Mouse (Mus musculus): Measurements from ENCODE around the gene Gpcpd1.

Gene Gpcpd1

DNA sequence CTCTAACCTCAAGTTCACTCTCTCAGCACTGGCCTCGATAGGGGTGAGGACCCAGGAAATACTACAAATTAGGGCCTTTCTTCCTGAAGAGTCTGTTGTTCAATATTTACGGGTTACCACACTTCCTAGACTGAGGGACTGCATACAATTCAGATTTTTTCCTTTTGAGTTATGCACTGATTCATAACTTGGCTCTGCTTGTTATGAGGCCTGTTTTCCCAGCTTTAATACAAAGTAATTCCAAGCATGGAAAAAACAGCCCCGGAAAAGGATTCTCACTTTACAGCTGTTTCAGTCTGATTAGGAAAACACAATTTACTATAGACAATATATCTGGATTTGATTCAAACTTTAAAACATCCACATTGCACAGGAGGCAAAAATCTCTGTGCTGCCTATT lies 1.5 kb downstream of the Gpcpd1 start:
- in situ Hi-C loops (cut with MboI, MseI) = no loop called here

DNA sequence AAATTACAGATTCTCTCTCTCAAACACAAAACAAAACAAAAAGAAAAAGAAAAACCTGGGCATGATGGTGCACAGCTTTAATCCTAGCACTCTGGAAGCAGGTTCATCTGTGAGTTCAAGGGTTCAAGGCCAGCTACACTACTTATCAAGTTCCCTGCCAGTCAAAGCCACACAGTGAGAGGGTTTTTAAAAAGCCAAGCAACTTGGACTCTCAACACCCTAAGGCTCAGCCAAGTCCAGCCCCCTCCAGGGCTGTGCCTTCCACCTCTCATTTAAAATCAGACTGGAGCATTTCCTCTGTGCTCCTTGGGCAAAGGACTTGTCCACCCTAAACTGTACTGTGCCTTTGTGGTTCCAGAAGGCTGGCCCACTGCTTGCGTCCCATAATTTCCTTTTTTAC lies 3.3 kb downstream of the Gpcpd1 start:
- in situ Hi-C loops (cut with MboI, MseI) = no loop called here

DNA sequence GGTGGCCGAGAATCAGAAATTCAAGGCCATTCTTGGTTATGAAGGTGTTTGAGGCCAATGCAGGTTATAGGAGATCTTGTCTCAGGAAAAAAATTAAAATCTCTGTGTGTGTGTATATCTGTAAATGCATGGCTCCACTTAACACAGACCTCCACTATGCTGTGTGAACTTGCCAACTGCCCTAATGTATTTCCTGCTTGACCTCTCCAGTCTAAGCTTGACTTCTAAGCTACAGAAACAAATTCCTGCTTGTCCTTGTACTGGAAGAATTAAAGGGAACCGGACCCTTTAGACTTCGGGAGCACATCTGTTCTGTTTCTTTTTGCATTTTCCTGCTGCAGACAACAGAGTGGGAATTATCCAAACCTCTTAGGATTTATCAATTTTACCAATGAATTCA lies 4.4 kb downstream of the Gpcpd1 start:
- in situ Hi-C loops (cut with MboI, MseI) = no loop called here

DNA sequence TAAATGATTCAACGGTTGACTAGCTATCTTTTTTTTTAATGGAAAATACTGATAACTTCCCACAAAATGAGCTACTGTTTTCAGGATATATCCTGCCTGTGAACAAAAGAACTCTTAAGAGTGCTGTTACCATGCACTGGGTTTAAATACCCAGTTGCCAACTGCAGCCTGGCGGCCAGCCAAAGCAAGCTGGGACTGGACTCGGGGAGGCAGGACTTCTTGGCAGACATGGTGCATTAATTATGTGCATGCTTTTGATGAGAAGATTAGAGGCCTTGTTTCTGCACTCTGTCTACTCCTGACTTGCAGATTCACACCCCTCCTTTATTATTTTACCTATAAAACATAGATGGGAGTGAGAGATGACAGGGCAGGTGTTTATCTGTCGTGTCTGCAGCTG lies 5.3 kb downstream of the Gpcpd1 start:
- in situ Hi-C loops (cut with MboI, MseI) = no loop called here

DNA sequence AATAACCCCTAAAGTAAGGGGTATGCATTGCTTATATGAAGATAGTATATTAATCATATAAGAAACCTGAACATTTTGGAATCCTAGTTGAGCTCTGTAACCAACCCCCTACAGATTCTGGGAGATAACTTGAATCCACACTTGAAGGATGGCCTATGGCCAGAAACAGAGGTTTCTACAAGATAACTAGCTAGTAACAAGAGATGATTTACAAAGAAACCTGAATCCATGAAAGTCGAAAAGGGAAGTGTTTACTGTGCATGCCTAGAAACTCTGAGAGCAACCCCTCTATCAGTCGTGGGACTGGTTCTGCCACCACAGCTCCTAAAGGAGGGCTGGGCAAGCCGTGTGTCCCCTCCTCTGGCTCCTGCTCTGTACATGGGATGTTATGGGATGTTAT lies 7.8 kb downstream of the Gpcpd1 start:
- in situ Hi-C loops (cut with MboI, MseI) = loop anchor here (5.0 to 10.0 kb wide), 4 partner anchors 65 to 675 kb away; partner anchors contain the start of genes Prn and Prnp

DNA sequence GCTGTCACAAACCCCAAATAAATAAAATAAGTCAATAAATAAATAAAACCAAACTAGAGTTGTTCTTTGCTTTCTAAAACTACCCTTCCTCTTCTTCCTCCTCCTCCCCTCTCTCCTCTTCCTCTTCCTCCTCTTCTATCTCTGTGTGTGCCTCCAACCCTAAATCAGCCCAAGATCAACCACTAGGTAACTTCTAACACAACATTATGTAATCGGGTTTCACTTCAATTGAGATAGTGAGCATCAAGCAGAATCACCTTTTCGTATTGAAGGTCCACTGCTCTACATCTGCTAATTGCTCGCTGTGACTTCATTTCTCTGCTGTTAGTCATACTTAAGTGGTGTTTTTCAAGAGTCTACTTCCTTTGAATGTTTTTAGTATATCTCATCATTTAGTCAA lies 8.8 kb downstream of the Gpcpd1 start:
- in situ Hi-C loops (cut with MboI, MseI) = loop anchor here (5.0 to 10.0 kb wide), 4 partner anchors 64 to 674 kb away; partner anchors contain the start of genes Prn and Prnp

DNA sequence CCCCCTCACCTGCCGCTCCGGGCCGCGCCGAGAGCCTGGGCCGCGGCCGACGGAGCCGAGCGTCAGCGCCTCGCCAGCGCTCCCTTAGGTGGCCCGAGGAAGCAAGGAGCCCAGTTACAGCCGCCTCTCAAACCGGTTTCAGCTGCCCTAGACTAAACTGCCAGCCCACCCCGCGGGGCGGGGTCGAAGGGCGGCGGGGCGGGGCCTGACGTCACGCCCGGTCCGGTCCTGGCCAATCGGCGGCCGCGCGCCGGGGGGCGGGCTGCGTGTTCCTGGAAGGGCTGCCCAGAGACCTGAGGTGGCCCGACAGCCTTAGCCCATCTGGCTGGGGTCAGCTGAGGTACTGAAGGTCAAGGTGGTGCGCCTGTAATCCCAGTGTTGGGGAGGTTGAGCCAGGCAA lies 9.5 kb downstream of the Gpcpd1 start:
- in situ Hi-C loops (cut with MboI, MseI) = loop anchor here (5.0 to 10.0 kb wide), 4 partner anchors 63 to 673 kb away; partner anchors contain the start of genes Prn and Prnp

DNA sequence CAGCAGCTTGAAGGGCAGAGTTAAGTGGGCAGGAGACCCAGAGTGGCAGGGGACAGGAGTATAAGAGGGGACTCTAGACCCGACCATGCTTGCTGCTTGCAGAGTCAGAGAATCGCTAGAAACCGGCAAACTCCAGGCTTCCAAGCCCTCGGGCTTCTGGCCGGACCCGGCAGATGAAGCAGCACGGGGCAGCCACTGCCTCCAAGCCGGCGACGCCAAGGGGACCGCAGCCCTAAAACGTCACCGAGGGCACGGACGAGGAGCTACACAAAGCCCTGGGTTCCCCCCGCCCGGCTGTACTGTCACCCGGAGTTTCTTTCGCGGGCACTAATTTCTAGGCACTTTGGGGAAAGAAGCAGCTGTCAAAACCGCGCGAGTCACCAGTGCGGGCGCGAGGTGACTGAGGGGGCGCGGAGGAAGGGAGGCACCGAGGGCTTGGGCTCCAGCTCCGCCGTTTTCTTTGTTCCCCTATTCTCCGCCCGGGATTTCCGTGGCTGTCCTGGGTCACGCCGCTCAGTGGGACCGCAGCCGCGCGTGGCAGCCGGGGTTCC lies 10.0 kb downstream of the Gpcpd1 start:
- in situ Hi-C loops (cut with MboI, MseI) = loop anchor here (5.0 to 10.0 kb wide), 4 partner anchors 63 to 673 kb away; partner anchors contain the start of genes Prn and Prnp

DNA sequence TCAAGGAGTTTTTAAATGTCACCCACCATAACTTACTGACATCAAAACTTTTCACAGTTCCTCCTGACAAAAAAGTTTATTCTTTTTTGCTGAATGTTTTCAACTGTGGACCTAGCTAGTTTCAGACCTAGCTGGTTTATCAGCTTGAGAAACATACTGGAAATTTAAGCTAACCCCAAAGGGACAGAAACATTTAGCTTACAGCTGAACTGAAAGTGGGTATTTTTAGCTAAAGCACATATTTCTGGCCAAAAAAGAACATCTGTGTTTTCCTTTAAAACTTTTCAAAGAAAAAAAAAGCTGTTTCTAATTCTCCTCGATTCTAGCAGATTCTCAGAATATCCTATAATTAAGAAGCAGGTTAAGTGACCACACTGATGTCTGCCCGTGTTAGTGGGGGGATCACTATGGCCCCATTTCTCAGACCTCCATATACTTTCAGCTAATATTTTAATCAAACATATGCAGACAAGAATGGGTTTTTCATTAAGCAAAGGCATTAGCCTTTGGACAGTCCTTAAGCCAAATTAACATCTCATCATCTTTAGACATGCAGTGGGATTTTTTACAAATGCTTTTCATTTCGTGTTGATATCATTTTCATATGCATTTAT lies 10.9 kb downstream of the Gpcpd1 start:
- in situ Hi-C loops (cut with MboI, MseI) = loop anchor here (5.0 to 10.0 kb wide), 4 partner anchors 62 to 672 kb away; partner anchors contain the start of genes Prn and Prnp

DNA sequence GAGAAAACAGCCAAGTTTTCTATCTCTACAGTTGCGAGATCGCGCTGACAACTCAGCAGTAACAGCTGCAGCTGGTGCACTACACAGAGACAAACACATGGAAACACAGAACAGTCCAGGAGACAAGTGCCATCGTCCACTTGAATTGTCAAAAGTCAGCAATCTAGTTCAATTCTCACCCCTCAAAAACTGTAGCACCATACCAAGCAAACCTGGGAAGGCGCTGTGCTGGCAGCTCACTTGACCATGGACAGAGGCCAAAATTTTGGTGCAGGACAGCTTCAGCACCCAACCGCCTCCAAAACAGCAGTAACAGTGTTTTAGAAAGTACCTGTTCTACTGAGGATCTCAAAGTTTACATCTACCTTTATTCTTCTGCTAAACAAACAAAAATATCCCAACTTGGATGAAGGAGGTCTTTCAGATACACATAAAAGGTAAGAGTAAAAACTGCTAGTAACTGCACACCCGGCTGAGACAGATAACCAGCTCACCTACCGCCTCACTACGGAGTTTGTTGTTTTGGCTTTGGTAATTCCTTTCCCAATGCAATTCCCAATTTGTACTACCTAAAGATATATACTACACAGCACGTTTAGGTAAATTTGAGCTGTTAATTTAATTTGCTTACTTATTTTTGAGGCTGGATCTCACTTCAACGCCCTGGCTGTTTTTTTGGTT lies 11.6 kb downstream of the Gpcpd1 start:
- in situ Hi-C loops (cut with MboI, MseI) = loop anchor here (5.0 to 10.0 kb wide), 4 partner anchors 61 to 671 kb away; partner anchors contain the start of genes Prn and Prnp

DNA sequence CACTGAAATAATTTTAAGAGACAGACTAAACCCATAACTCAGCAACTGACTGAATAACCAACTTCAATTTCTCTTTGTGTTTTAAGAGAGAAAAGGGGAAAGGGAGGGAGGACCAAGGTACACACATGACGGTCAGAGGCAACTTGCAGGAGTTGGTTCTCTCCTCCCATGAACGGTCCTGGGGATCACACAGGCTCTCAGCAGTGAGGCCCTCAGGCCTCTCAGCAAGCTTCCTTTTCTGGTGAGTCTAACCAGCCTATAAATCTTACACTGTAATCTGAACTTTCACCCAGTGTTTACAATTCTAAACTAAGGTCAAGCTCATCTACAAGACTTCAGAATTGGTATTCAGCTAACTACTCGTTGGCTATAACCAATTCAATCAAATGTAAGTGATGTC lies 12.3 kb downstream of the Gpcpd1 start:
- in situ Hi-C loops (cut with MboI, MseI) = loop anchor here (5.0 to 10.0 kb wide), 4 partner anchors 60 to 670 kb away; partner anchors contain the start of genes Prn and Prnp

DNA sequence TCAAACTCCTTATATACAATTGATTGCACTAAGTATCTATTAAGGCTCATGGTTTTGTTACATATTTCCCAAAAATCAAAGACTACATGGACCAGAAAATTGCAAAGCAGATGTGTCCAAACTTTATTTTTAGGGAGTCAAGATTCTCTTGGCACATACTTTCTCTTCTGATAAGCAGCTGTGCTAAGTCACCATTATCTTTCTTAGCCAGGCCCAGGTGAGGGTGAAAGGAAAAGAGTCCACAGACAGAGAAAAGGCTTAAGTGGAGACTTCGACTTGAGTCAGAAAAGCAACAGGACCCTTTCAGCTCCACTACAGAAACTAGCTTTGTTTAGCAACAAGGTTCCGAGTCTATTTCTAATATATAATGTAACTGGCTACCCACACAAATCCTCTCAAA lies 14.2 kb downstream of the Gpcpd1 start:
- in situ Hi-C loops (cut with MboI, MseI) = loop anchor here (10.0 kb wide), 3 partner anchors 58 to 668 kb away; partner anchors contain the start of genes Prn and Prnp

DNA sequence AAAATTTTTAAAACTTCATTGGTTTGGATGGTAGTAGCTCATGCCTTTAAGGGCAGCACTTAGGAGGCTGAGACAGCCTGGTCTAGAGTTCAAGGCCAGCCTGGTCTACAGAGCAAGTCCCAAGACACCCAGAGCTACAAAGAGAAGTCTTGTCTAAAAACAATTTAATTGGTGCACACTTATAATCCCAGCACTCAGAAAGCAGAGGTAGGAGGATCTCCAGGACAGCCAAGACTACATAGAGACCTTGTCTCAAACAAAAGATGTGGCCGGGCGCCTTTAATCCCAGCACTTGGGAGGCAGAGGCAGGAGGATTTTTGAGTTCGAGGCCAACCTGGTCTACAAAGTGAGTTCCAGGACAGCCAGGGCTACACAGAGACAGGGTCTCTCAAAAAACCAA lies 14.9 kb downstream of the Gpcpd1 start:
- in situ Hi-C loops (cut with MboI, MseI) = loop anchor here (10.0 kb wide), 3 partner anchors 58 to 668 kb away; partner anchors contain the start of genes Prn and Prnp

DNA sequence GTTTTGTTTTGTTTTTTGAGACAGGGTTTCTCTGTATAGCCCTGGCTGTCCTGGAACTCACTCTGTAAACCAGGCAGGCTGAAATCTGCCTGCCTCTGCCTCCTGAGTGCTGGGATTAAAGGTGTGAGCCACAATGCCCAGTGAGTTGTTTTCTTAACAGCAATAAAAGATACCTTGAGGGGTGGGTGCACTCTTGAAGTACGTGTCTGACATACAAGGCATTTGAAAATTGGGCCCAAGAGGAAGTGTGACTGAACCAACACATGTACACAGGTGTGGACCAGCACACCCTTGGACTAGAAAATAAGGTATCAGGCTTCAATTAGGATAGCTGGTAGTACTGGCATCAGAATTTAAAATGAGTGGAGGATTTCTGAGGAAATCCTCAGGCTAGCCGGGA lies 16.2 kb downstream of the Gpcpd1 start:
- in situ Hi-C loops (cut with MboI, MseI) = loop anchor here (10.0 kb wide), 3 partner anchors 56 to 666 kb away; partner anchors contain the start of genes Prn and Prnp

DNA sequence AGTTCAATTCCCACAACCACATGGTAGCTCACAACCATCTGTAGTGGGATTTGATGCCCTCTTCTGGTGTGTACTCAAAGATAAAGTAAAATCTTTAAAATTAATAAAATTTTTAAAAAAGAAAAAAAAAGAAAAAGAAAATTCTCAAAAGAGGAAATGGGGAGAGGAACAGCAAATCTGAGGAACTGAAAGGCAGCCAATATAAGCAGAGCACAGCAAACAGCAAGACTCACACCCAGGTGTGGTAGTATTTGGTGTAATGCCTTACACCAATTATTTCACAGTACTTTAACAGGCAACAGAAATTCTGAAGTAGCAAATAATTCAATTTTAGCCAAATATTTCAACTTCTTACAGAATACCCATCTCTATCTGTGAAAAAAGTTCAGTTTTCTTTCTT lies 16.7 kb downstream of the Gpcpd1 start:
- in situ Hi-C loops (cut with MboI, MseI) = loop anchor here (10.0 kb wide), 3 partner anchors 56 to 666 kb away; partner anchors contain the start of genes Prn and Prnp

DNA sequence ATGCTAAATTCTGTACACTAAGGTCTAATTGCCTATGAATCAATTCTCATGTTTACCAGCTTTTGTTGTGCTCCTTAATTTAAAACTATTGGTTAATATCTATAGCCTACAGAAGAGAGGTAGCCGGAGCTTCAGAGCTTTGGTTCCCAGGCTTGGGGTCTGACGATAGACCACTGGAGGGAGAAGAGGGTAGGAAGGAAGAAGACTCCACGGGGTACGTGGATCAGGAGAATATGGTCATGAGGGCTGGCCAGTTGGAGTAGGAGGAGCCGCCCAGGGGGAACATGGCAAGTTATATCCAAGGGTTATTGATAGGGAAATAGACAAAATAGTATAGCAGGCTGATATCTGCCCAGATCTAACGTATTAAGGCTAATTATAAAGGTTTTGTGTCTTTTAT lies 17.8 kb downstream of the Gpcpd1 start:
- in situ Hi-C loops (cut with MboI, MseI) = loop anchor here (10.0 kb wide), 3 partner anchors 55 to 665 kb away; partner anchors contain the start of genes Prn and Prnp

DNA sequence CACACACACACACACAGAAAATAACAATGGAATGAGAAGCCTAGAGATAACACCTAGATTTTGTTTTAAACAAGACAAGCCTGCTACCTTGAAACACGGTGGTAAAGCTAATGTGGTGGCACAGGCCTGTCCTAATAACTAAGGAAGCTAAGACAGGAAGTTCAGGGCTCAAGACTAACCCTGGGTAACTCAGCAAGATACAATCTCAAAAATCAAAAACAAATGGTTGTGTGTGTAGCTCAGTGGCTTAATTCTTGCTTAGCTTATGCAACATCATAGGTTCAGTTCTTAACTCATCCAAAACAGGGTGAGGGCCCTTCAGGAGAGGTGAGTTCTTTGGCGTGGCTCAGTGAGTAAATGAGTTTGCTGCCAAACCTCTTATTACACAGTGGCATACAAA lies 20.1 kb downstream of the Gpcpd1 start:
- in situ Hi-C loops (cut with MboI, MseI) = no loop called here

DNA sequence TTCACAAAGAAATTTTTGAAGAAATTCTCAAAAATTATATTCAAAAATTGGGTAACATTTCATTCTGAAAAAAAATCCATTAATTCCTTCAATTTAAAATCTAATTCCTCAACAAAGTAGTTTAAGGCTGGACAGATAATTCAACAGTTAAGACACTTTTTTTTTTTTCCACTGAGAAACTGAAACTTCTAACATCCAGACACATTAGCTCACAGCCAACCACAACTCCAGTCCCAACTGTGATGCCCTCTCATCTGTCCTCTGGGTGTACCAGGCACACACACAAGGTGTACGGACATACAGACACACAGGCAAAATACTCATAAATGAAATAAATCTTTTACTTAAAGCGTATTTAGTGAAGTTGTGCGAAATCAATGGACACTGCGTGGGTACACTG lies 25.7 kb downstream of the Gpcpd1 start:
- in situ Hi-C loops (cut with MboI, MseI) = no loop called here

DNA sequence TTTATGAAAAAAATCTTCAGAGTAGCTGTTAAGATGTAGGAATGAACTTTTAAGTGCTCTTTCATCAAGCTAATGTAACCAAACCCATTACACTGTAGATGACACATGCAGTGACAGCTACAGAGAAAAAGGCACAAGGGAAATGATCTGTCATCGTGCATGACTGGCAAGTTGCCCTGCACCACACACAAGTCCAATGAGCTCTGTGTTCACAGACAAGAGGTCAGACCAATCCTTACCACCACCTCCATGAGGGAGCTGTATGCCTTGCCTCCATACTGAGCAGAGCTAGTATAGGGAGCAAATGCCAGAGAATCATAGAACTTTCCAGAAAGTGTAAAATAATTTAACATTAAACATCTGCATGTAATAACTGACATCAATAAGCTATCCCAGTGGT lies 59.7 kb downstream of the Gpcpd1 start:
- in situ Hi-C loops (cut with MboI, MseI) = no loop called here

DNA sequence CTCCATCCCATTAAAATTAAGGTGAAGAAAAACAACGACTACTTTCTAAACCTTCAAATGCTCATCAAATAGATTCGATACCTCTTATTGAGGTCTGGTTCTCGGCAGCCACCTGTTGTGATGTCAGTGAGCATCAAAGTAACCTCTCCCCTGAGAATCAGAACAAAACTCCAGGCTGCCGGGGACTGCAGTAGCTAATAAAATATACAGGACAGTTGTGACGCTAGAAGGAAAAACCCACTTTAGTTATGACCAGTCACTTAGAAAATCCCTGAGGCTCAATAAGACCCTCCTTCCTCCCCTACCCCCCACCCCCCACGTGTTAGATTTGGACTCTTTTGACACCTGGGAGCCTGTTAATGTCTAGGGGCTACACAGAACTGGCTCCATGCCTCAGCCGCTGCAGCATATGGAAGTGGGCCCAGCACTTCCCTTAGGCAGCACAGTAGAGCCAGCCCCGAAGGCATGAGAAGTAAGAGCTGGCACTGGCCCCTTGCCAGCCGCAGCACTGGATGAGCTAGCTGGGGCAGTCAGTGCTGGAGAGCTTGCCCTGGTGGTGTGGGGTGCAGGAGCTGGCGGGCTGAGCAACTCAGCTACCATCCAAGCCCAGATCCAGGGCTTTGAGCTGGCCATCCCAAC lies 60.5 kb downstream of the Gpcpd1 start:
- in situ Hi-C loops (cut with MboI, MseI) = no loop called here

DNA sequence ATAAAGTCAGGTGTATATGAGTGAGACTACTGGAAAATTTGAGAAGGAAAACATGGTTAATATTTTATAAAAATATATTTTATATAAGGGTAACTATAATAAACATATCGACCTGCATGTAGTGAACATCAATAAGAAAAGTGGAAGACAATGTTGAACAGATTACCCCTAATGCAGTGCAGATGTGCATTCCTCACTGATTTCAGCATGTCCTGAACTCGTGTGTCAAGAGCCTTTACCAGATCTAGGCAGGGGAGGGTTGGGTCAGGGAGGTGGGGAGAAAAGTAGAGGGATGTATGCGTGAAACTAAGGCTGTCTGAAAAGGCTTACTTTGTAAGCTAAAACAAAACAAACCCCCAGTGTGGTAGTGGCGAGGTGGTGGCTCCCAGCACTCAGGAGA lies 61.4 kb downstream of the Gpcpd1 start:
- in situ Hi-C loops (cut with MboI, MseI) = no loop called here
